Mouse (Mus musculus) neural tube, embryonic 11.5 days (tissue): ENCODE measurements around the gene Olfr1020. TPM values are rescaled to one million over a fixed set of nuclear protein-coding genes. Genes with fewer than 3 reads are reported as not detected.

Experiments used
- ATAC-seq: fragments of 200-750 bp; cut with Nextera tagmentation; 2 replicates; pipeline ENCODE4 v1.8.0; 2017; ENCODE audit warnings: moderate number of reproducible peaks, mild to moderate bottlenecking, moderate TSS enrichment, moderate library complexity; ENCODE audit not compliant: insufficient read depth, low FRiP score, low TSS enrichment
- DNase-seq: peaks from one replicate; pipeline ENCODE4 v3.0.0-alpha.2; 2015; ENCODE audit warnings: low spot score
- H3K27ac ChIP-seq: fragments of 300-500 bp; sonication (generic); 2 replicates; pipeline ENCODE4 v1.5.1; 2014; ENCODE audit warnings: low read depth, mild to moderate bottlenecking, low read length
- H3K27me3 ChIP-seq: fragments of 300-500 bp; sonication (generic); 2 replicates; pipeline ENCODE4 v1.6.1; 2014; ENCODE audit warnings: mild to moderate bottlenecking, low read length, mixed read lengths; ENCODE audit not compliant: control insufficient read depth, insufficient read depth
- H3K36me3 ChIP-seq: fragments of 300-500 bp; sonication (generic); 2 replicates; pipeline ENCODE4 v1.6.1; 2014; ENCODE audit warnings: mild to moderate bottlenecking, low read length, moderate library complexity, mixed read lengths; ENCODE audit not compliant: control insufficient read depth, insufficient read depth
- H3K4me1 ChIP-seq: fragments of 300-500 bp; sonication (generic); 2 replicates; pipeline ENCODE4 v1.6.1; 2014; ENCODE audit warnings: low read length, mixed read lengths; ENCODE audit not compliant: control insufficient read depth, insufficient read depth
- H3K4me2 ChIP-seq: fragments of 300-500 bp; sonication (generic); 2 replicates; pipeline ENCODE4 v1.6.1; 2014; ENCODE audit warnings: low read depth, mild to moderate bottlenecking, moderate library complexity
- H3K4me3 ChIP-seq: fragments of 300-500 bp; sonication (generic); 2 replicates; pipeline ENCODE4 v1.5.1; 2014; ENCODE audit warnings: low read depth, low read length
- H3K9ac ChIP-seq: fragments of 300-500 bp; sonication (generic); 2 replicates; pipeline ENCODE4 v1.6.1; 2014; ENCODE audit warnings: mild to moderate bottlenecking, low read length
- H3K9me3 ChIP-seq: fragments of 300-500 bp; sonication (generic); 2 replicates; pipeline ENCODE4 v1.6.1; 2016; ENCODE audit warnings: low read length; ENCODE audit not compliant: control insufficient read depth
- WGBS: fragments of 180-500 bp; shearing (Covaris S2); extraction: QIAGEN DNeasy Blood & Tissue Kit; methylation state at CpG from one replicate; pipeline ENCODE4 v1.1.7; 2014; 5-methylcytosine and 5-hydroxymethylcytosine counted together
- polyA plus RNA-seq: library from polyadenylated mRNA; unstranded; fragments of >200 nt; fragmentation: Nextera tagmentation; extraction: Ambion mirVana; gene quantifications from 2 replicates; pipeline ENCODE4 v1.2.1, GENCODE M21; 2014

The Olfr1020 gene
- polyA plus RNA-seq = not detected in 2 replicates

DNA sequence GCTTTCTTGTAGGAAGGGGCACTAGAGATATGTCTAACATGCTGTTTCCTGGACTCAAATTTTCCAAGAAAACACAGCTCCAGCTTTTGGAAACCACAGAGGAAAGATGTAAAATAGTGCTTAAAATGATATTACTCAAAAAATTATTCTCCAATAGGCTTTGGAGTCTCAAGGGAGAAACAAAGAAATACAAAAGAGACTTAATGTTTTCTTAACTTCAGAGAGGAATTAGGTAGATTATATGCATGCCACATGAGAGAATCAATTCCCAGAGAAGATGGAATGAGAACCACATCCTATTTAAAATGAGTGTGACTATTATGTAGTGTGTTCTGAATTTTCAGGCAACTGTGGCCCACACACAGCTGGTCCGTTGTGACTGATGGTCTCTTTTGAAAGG, at the start of gene Olfr1020:
Gene Olfr1020 (plus strand): TSS at position 301 of the 400 bp plus-strand sequence.
- H3K4me1 ChIP-seq = no peaks in the 10 kb centered on the region
- WGBS = 84% methylated on average over 1 of the region's 1 CpGs
- H3K9me3 ChIP-seq = no peaks in the 10 kb centered on the region
- H3K36me3 ChIP-seq = no peaks in the 10 kb centered on the region
- no peaks in the 10 kb centered on the region for H3K27me3 ChIP-seq
- no peak within 1 kb of the TSS for H3K27ac ChIP-seq
- H3K4me2 ChIP-seq = no peak within 1 kb of the TSS
- ATAC-seq (no peak), DNase-seq (no peak)
- no peak within 1 kb of the TSS for H3K9ac ChIP-seq
- H3K4me3 ChIP-seq = no peak within 1 kb of the TSS

DNA sequence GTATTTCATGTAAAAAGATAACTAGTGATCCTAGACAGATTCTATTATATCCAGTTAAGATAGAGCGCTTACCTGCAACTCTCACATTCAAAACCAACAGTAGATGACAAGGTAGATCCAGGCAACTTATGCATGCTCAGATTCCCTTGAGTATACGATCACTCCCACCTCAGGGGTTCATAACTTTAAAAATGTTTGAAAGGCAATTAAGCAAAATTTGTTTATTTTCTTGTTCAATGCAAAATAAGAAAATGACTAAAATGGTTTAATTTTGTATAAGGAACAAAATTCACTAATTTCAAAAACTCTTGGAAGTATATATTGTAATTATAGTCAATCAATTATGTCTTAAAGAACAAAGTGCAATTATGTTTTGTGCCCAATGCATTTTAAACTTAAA, 44.4 kb upstream of the Olfr1020 start, which contains the start of gene Olfr1016:
Gene Olfr1016 (minus strand): TSS at position 101 of the 400 bp plus-strand sequence.
- H3K4me2 ChIP-seq = no peak within 1 kb of the TSS
- no peaks in the 10 kb centered on the region for H3K27me3 ChIP-seq
- no peaks in the 10 kb centered on the region for H3K9me3 ChIP-seq
- H3K27ac ChIP-seq = no peak within 1 kb of the TSS
- no peak within 1 kb of the TSS for H3K9ac ChIP-seq
- WGBS = 96% methylated on average over 2 of the region's 2 CpGs
- no peak for ATAC-seq
- no peak for DNase-seq
- H3K36me3 ChIP-seq = no peaks in the 10 kb centered on the region
- no peaks in the 10 kb centered on the region for H3K4me1 ChIP-seq
- H3K4me3 ChIP-seq = no peak within 1 kb of the TSS

DNA sequence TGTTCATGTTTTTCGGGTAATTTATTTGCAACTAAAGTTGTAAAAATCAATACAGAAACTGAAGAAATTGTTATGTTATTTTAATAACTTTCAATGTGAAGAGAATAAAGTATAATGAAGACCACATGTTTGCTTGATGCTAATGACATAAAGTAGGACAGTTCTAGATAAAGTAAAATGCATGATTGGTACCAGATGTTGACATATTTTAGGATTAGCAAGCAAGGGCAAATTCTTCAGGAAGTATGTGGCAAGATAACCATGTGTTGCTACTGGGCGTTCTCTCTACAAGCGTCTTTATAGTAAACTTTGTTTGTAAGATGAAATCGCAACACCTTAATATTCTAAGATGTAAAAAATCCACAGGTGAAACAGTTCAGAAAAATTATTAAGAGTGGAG, 42.3 kb upstream of the Olfr1020 start:
- Histone ChIP-seq H3K36me3 (no peaks in the 10 kb centered on the region), H3K27ac (no peak overlapping the region), H3K9ac (no peak overlapping the region), H3K9me3 (no peaks in the 10 kb centered on the region), H3K4me3 (no peak overlapping the region), H3K4me1 (no peaks in the 10 kb centered on the region), H3K27me3 (no peaks in the 10 kb centered on the region), H3K4me2 (no peak overlapping the region)
- DNase-seq (no peak), ATAC-seq (no peak)
- 87% methylated on average over 4 of the region's 4 CpGs for WGBS

DNA sequence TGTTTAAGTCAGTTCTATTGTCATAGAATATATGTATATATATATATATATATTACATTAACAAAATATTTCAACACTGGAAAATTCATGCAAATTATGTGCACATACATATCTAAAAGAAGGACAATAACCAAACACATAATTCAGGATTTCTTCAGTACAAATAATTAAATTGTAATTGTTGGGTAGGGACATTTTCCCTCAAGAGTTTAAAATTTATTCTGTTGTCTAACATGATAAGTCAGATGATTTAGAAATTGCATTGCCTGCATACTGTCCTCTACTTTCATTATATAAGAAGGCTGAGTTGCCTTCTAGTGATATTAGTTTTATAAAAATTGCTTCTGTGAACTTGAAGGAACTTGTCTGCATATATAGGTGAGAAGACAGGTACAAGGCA, 28.7 kb upstream of the Olfr1020 start, which contains the start of gene Olfr1018:
Gene Olfr1018 (plus strand): TSS at position 301 of the 400 bp plus-strand sequence.
- Histone ChIP-seq H3K36me3 (no peaks in the 10 kb centered on the region), H3K27ac (no peak within 1 kb of the TSS), H3K9me3 (no peaks in the 10 kb centered on the region), H3K27me3 (no peaks in the 10 kb centered on the region), H3K9ac (no peak within 1 kb of the TSS), H3K4me2 (no peak within 1 kb of the TSS), H3K4me1 (no peaks in the 10 kb centered on the region), H3K4me3 (no peak within 1 kb of the TSS)
- no peak for ATAC-seq
- DNase-seq = no peak

DNA sequence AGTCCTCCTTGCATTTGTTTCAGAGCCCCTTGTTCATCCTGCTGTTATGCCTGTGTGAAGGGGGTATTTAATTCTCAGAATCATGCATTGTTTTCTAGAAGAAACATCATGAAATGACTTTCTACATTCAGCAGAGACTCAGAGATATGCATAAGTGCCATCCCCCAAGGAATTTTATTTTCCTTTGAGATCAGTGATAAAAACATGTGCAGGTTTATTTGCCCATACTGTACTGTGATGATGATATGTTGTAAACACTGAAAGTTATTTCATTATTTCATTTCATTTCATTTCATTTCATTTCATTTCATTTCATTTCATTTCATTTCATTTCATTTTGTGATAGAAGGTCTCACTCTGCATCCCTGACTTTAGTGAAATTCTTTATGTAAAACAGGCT, 1.4 kb upstream of the Olfr1020 start, which contains the start of gene Olfr1019:
Gene Olfr1019 (minus strand): TSS at position 101 of the 400 bp plus-strand sequence.
- no peak within 1 kb of the TSS for H3K27ac ChIP-seq
- no peaks in the 10 kb centered on the region for H3K4me1 ChIP-seq
- H3K36me3 ChIP-seq = no peaks in the 10 kb centered on the region
- DNase-seq (no peak), ATAC-seq (no peak)
- no peak within 1 kb of the TSS for H3K4me2 ChIP-seq
- no peak within 1 kb of the TSS for H3K4me3 ChIP-seq
- H3K9me3 ChIP-seq = no peaks in the 10 kb centered on the region
- no peaks in the 10 kb centered on the region for H3K27me3 ChIP-seq
- H3K9ac ChIP-seq = no peak within 1 kb of the TSS

DNA sequence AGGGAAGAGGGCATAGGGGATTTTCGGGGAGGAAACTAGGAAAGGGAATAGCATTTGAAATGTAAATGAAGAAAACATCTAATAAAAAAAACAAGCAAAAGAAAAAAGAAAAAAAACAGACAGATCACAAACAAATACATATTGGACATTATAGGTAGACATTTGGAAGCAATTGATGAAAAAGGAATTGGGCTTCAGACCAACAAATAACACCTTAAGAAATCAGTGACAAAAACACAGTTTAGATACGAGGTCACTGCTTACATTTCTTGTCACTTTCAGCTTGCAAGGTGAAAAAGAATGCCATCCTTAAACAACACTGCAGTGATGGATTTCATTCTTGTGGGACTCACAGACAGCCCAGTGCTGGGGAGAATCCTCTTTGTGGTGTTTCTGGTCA, 21.5 kb downstream of the Olfr1020 start, which contains the start of gene Olfr1022:
Gene Olfr1022 (plus strand): TSS at position 301 of the 400 bp plus-strand sequence.
- Histone ChIP-seq H3K4me2 (no peak within 1 kb of the TSS), H3K27me3 (no peaks in the 10 kb centered on the region), H3K9me3 (no peaks in the 10 kb centered on the region), H3K4me3 (no peak within 1 kb of the TSS), H3K27ac (no peak within 1 kb of the TSS), H3K4me1 (no peaks in the 10 kb centered on the region), H3K36me3 (no peaks in the 10 kb centered on the region), H3K9ac (no peak within 1 kb of the TSS)
- 53% methylated on average over 2 of the region's 2 CpGs for WGBS
- DNase-seq (no peak), ATAC-seq (no peak)

DNA sequence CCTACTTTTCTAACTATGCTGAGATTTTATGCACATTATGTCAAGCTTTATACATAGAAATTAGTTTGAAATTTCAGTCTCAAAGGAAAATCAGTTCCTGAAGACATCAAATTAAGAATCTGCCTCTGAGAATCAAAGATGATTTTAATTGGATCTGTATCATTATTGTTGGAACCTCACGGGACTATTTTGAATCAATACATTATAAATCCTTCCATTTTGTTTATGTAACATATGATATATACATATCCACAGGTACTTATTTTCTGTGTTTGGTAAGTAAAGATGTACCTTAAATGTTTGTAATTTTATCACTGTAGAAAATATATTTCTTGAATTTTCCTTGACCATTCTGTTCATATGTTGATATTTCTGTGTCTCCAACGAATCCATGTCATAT, 38.5 kb downstream of the Olfr1020 start, which contains the start of gene Olfr1023:
Gene Olfr1023 (plus strand): TSS at position 301 of the 400 bp plus-strand sequence.
- no peaks in the 10 kb centered on the region for H3K4me1 ChIP-seq
- H3K36me3 ChIP-seq = no peaks in the 10 kb centered on the region
- no peaks in the 10 kb centered on the region for H3K27me3 ChIP-seq
- H3K27ac ChIP-seq = no peak within 1 kb of the TSS
- H3K4me2 ChIP-seq = no peak within 1 kb of the TSS
- H3K9me3 ChIP-seq = no peaks in the 10 kb centered on the region
- no peak within 1 kb of the TSS for H3K9ac ChIP-seq
- DNase-seq (no peak), ATAC-seq (no peak)
- WGBS = 81% methylated on average over 2 of the region's 2 CpGs
- no peak within 1 kb of the TSS for H3K4me3 ChIP-seq

Other genes with a start within 250 kb of the Olfr1020 start
- gene Olfr1000, start 235.1 kb upstream of the Olfr1020 start, polyA plus RNA-seq = not detected in 2 replicates
- not detected in 2 replicates for gene Olfr1002, start 196.3 kb upstream of the Olfr1020 start, polyA plus RNA-seq
- not detected in 2 replicates for gene Olfr154, start 182.6 kb upstream of the Olfr1020 start, polyA plus RNA-seq
- gene Olfr1006, start 168.3 kb upstream of the Olfr1020 start, polyA plus RNA-seq = not detected in 2 replicates
- not detected in 2 replicates for gene Olfr1008, start 157.6 kb upstream of the Olfr1020 start, polyA plus RNA-seq
- not detected in 2 replicates for gene Olfr1009, start 131.6 kb upstream of the Olfr1020 start, polyA plus RNA-seq
- not detected in 2 replicates for gene Olfr1012, start 84.3 kb upstream of the Olfr1020 start, polyA plus RNA-seq
- not detected in 2 replicates for gene Olfr1013, start 79.9 kb upstream of the Olfr1020 start, polyA plus RNA-seq
- gene Olfr1014, start 74.3 kb upstream of the Olfr1020 start, polyA plus RNA-seq = not detected in 2 replicates
- not detected in 2 replicates for gene Olfr1015, start 65.0 kb upstream of the Olfr1020 start, polyA plus RNA-seq
- gene Olfr1016, start 44.5 kb upstream of the Olfr1020 start, polyA plus RNA-seq = not detected in 2 replicates
- not detected in 2 replicates for gene Olfr1018, start 28.6 kb upstream of the Olfr1020 start, polyA plus RNA-seq
- gene Olfr1019, start 1.5 kb upstream of the Olfr1020 start, polyA plus RNA-seq = not detected in 2 replicates
- gene Olfr1022, start 21.6 kb downstream of the Olfr1020 start, polyA plus RNA-seq = not detected in 2 replicates
- gene Olfr1023, start 38.6 kb downstream of the Olfr1020 start, polyA plus RNA-seq = not detected in 2 replicates
- gene Olfr1024, start 58.0 kb downstream of the Olfr1020 start, polyA plus RNA-seq = not detected in 2 replicates
- gene Olfr1025-ps1, start 68.2 kb downstream of the Olfr1020 start, polyA plus RNA-seq = not detected in 2 replicates
- not detected in 2 replicates for gene Olfr1026, start 74.5 kb downstream of the Olfr1020 start, polyA plus RNA-seq
- not detected in 2 replicates for gene Olfr1028, start 103.4 kb downstream of the Olfr1020 start, polyA plus RNA-seq
- not detected in 2 replicates for gene Olfr1029, start 126.9 kb downstream of the Olfr1020 start, polyA plus RNA-seq
- not detected in 2 replicates for gene Olfr1030, start 132.2 kb downstream of the Olfr1020 start, polyA plus RNA-seq
- gene Olfr1031, start 143.3 kb downstream of the Olfr1020 start, polyA plus RNA-seq = not detected in 2 replicates
- gene Olfr1032, start 158.5 kb downstream of the Olfr1020 start, polyA plus RNA-seq = not detected in 2 replicates
- not detected in 2 replicates for gene Olfr1033, start 173.6 kb downstream of the Olfr1020 start, polyA plus RNA-seq
- not detected in 2 replicates for gene Olfr1034, start 198.8 kb downstream of the Olfr1020 start, polyA plus RNA-seq
- gene Olfr1036, start 227.0 kb downstream of the Olfr1020 start, polyA plus RNA-seq = not detected in 2 replicates
- gene Olfr1037, start 240.4 kb downstream of the Olfr1020 start, polyA plus RNA-seq = not detected in 2 replicates